Mouse (Mus musculus) cerebellum, adult 2 months (tissue): ENCODE data around the gene Gm13283.
"Not testable (repeated sequence)": the region's sequence is repeated elsewhere in the genome, so short reads cannot be mapped to it uniquely, and the experiment has no call there.

Source experiments
- CTCF ChIP-seq: fragments of 200-500 bp; IDR thresholded peaks from 2 replicates; pipeline ENCODE4 v1.5.1; 2011; ENCODE audit warnings: low read depth, mild to moderate bottlenecking, control low read depth, low read length, moderate library complexity, borderline replicate concordance; ENCODE audit not compliant: insufficient read depth
- POLR2A ChIP-seq: fragments of 200-500 bp; IDR thresholded peaks from 2 replicates; pipeline ENCODE4 v1.6.1; 2011; ENCODE audit warnings: low read length, control low read depth, borderline replicate concordance; ENCODE audit not compliant: insufficient read depth

GRCm38 (mm10) chr4:88761776-88762175 is 1.9 kb downstream of the Gm13283 start:
- not testable (repeated sequence) for TF ChIP-seq CTCF, POLR2A
